Mouse (Mus musculus): ENCODE data around the gene Xpc. TPM values are rescaled to one million over a fixed set of nuclear protein-coding genes. Genes with fewer than 3 reads are reported as not detected.

Xpc gene
- polyA plus RNA-seq, 1 experiment, result 17.1 TPM

DNA sequence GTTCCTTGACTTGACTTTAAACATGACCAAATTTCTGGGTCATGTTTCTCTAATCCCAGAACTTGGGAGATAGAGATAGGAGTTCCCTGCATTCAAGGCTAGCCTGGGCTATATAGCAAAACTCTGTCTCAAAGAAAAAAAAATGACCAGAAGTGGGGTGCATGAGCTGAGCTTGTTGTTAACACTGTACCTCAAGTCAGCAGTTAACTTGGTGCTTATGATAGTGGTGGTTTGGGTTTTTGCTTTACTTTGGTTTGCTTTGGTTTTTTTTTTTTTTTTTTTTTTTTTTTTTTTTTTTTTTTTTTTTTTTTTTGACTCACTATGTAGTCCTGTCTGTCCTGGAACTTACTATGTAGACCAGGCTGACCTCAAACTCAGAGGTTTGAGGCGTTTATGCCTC lies 31.6 kb upstream of the Xpc start:
- Histone ChIP-seq H3K4me1 (ENCODE audit: control insufficient read depth, insufficient read depth, low read length) (no peaks in the 10 kb centered on the region), H3K27ac (ENCODE audit: control insufficient read depth, insufficient read depth, low read depth, low read length, poor library complexity) (no peak overlapping the region), H3K4me3 (replicated peaks; ENCODE audit: control insufficient read depth, low read depth, low read length) (no peak overlapping the region)
- TF ChIP-seq CTCF (IDR thresholded peaks at IDR 0.05; ENCODE audit: control insufficient read depth, insufficient read depth, low read length) (no peak), POLR2A (IDR thresholded peaks at IDR 0.05; ENCODE audit: borderline replicate concordance, control insufficient read depth, low read depth, low read length) (no peak)
- WGBS, result 52% methylated on average over 1 of the region's 1 CpGs

- no peaks in the 10 kb centered on the region for H3K4me1 ChIP-seq (ENCODE audit: control insufficient read depth, insufficient read depth, low read length)
- no peak overlapping the region for H3K4me3 ChIP-seq (replicated peaks; ENCODE audit: control insufficient read depth, low read depth, low read length)
- TF ChIP-seq CTCF (IDR thresholded peaks at IDR 0.05; ENCODE audit: control insufficient read depth, insufficient read depth, low read length) (no peak), POLR2A (IDR thresholded peaks at IDR 0.05; ENCODE audit: borderline replicate concordance, control insufficient read depth, low read depth, low read length) (no peak)
- 62% methylated on average over 9 of the region's 9 CpGs for WGBS
- no peak overlapping the region for H3K27ac ChIP-seq (ENCODE audit: control insufficient read depth, insufficient read depth, low read depth, low read length, poor library complexity)
Measured at GRCm38 (mm10) chr6:91546241-91546884, 30.7 kb upstream of the Xpc start.

DNA sequence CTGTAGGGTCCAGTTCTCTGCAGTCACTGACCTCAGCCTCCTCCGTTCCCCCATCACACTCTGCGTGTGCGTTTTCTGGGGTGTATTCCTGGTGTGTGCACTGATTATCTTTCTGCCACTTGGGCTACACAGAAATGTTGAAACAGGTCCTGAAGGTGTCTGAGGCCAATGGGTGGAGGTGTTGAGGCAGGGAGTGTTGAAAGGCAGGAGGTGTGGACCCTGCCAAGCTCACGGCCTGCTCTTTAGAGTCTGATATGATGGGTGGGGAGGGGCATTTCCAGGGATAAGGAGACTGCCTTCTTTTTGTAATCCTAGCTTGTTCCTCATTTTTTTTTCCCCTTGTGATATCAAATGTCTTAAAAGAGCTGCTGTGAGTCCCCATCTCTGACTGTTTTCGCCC lies 27.4 kb upstream of the Xpc start:
- H3K4me1 ChIP-seq (ENCODE audit: control insufficient read depth, insufficient read depth, low read length), result no peaks in the 10 kb centered on the region
- H3K27ac ChIP-seq (ENCODE audit: control insufficient read depth, insufficient read depth, low read depth, low read length, poor library complexity), result no peak overlapping the region
- no peak overlapping the region for H3K4me3 ChIP-seq (replicated peaks; ENCODE audit: control insufficient read depth, low read depth, low read length)
- 79% methylated on average over 5 of the region's 5 CpGs for WGBS
- TF ChIP-seq CTCF (IDR thresholded peaks at IDR 0.05; ENCODE audit: control insufficient read depth, insufficient read depth, low read length) (no peak), POLR2A (IDR thresholded peaks at IDR 0.05; ENCODE audit: borderline replicate concordance, control insufficient read depth, low read depth, low read length) (no peak)

DNA sequence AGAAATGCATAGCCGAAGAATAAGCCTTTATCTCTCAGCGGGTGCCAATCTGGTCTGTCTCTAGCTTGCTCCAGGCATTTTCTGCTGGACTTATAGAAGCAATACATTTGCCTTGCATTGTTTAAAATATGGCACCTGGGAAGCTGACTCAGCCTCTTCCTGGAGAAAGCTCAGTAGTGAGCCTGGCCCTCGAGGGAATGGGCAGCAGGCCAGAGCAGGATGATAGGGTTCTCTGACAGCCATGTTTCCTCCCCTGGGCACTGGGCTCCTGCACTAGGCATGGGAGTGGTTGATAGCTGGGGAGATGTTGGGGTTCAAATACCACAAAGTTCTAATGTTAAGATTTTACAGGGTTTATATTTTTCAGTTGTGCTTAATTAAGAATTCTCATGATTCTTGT lies 25.6 kb upstream of the Xpc start:
- TF ChIP-seq POLR2A (IDR thresholded peaks at IDR 0.05; ENCODE audit: borderline replicate concordance, control insufficient read depth, low read depth, low read length) (no peak), CTCF (IDR thresholded peaks at IDR 0.05; ENCODE audit: control insufficient read depth, insufficient read depth, low read length) (no peak)
- Histone ChIP-seq H3K27ac (ENCODE audit: control insufficient read depth, insufficient read depth, low read depth, low read length, poor library complexity) (no peak overlapping the region), H3K4me3 (replicated peaks; ENCODE audit: control insufficient read depth, low read depth, low read length) (no peak overlapping the region), H3K4me1 (ENCODE audit: control insufficient read depth, insufficient read depth, low read length) (no peaks in the 10 kb centered on the region)
- 52% methylated on average over 3 of the region's 3 CpGs for WGBS

DNA sequence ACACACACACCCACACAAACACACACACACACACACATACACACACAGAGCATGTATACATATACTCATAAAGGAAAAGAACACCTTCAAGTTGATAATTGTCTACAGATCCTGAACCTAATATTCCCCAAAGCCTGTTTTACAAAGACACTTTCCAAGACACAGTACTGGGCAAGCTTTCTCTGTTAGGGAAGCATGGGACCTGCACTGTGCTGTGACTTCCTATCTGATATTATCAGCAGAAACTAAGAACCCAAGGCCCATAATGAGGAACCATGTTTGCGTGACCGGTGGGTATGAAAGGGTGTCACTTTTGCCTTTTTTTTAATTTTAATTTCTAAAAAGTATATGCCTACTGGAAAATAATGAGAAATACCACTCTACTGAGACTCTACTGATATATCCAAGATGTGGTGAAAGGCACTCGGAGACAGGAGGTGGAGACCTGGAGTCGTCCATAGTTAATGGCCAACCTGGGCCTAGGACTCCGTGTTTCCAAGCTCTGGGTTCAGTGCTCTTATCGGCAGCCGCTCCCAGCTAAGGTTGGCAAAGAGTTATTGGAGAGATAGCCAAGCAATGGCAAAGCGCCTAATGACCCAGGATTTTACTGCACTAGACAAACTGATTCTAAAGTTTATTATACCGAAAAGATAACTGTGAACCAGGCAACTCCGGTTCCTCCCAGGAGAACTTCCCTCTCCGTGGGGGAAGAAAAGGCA lies 20.5 kb upstream of the Xpc start:
- no peak overlapping the region for H3K4me3 ChIP-seq (replicated peaks; ENCODE audit: control insufficient read depth, low read depth, low read length)
- 76% methylated on average over 11 of the region's 11 CpGs for WGBS
- TF ChIP-seq CTCF (IDR thresholded peaks at IDR 0.05; ENCODE audit: control insufficient read depth, insufficient read depth, low read length) (no peak), POLR2A (IDR thresholded peaks at IDR 0.05; ENCODE audit: borderline replicate concordance, control insufficient read depth, low read depth, low read length) (no peak)
- no peaks in the 10 kb centered on the region for H3K4me1 ChIP-seq (ENCODE audit: control insufficient read depth, insufficient read depth, low read length)
- H3K27ac ChIP-seq (ENCODE audit: control insufficient read depth, insufficient read depth, low read depth, low read length, poor library complexity), result no peak overlapping the region

DNA sequence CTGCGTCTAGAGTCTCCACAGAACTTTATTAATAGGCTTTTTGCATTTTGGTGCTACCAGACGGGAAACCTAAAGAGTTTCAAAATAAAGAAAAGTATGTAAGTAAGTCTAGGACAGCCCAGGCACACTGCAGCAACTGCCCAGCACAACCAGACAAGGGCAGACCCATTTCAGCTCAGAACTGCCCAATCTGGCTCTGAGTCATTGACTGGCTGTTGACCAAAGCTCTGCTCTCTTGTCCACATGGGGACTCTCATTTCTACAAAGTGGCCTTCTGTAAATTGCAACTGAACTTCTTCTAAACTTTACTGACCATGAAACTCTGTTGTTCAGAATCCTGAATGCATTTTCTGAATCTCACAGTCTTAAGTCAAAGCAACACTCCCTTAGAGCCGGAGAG lies 19.5 kb upstream of the Xpc start:
- no peak for TF ChIP-seq POLR2A (IDR thresholded peaks at IDR 0.05; ENCODE audit: borderline replicate concordance, control insufficient read depth, low read depth, low read length)
- no peak for TF ChIP-seq CTCF (IDR thresholded peaks at IDR 0.05; ENCODE audit: control insufficient read depth, insufficient read depth, low read length)
- H3K27ac ChIP-seq (ENCODE audit: control insufficient read depth, insufficient read depth, low read depth, low read length, poor library complexity), result no peak overlapping the region
- WGBS, result 68% methylated on average over 3 of the region's 3 CpGs
- H3K4me1 ChIP-seq (ENCODE audit: control insufficient read depth, insufficient read depth, low read length), result no peaks in the 10 kb centered on the region
- no peak overlapping the region for H3K4me3 ChIP-seq (replicated peaks; ENCODE audit: control insufficient read depth, low read depth, low read length)

GRCm38 (mm10) chr6:91534268-91534667 lies 18.6 kb upstream of the Xpc start:
- H3K4me3 ChIP-seq (replicated peaks; ENCODE audit: control insufficient read depth, low read depth, low read length), result no peak overlapping the region
- 66% methylated on average over 4 of the region's 4 CpGs for WGBS
- H3K27ac ChIP-seq (ENCODE audit: control insufficient read depth, insufficient read depth, low read depth, low read length, poor library complexity), result no peak overlapping the region
- no peaks in the 10 kb centered on the region for H3K4me1 ChIP-seq (ENCODE audit: control insufficient read depth, insufficient read depth, low read length)
- TF ChIP-seq CTCF (IDR thresholded peaks at IDR 0.05; ENCODE audit: control insufficient read depth, insufficient read depth, low read length) (no peak), POLR2A (IDR thresholded peaks at IDR 0.05; ENCODE audit: borderline replicate concordance, control insufficient read depth, low read depth, low read length) (no peak)

GRCm38 (mm10) chr6:91533771-91534170 lies 18.1 kb upstream of the Xpc start:
- no peak for TF ChIP-seq CTCF (IDR thresholded peaks at IDR 0.05; ENCODE audit: control insufficient read depth, insufficient read depth, low read length)
- TF ChIP-seq POLR2A (IDR thresholded peaks at IDR 0.05; ENCODE audit: borderline replicate concordance, control insufficient read depth, low read depth, low read length), result no peak
- no peaks in the 10 kb centered on the region for H3K4me1 ChIP-seq (ENCODE audit: control insufficient read depth, insufficient read depth, low read length)
- no peak overlapping the region for H3K4me3 ChIP-seq (replicated peaks; ENCODE audit: control insufficient read depth, low read depth, low read length)
- H3K27ac ChIP-seq (ENCODE audit: control insufficient read depth, insufficient read depth, low read depth, low read length, poor library complexity), result no peak overlapping the region
- 79% methylated on average over 2 of the region's 2 CpGs for WGBS

All from bone marrow, adult 2 months (tissue).